ENCODE assay signal across 8 mouse cellular contexts in the genomic region with DNA sequence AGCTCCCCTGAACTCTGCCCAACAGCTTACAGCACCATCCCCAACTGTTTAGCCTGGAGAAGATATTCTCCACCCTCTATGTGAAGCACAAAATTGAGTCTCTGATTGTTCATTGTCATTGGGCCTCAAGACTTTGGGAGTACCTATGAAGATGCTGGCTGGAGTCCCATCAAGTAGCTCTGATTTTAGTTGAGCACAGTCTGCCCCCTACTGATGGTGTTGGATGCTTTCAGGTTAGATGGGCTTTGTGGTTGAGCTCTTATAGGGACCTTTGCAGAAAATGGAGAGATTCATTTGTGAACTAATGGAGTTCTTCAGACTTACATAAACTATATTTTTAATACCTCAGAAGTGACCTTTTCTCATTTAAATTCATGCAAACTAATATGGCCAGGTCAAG.
A peak's percentile ranks its signal among the peaks of the same experiment; 100 is the strongest.
DNase-seq lines count a peak whose midpoint lies in the region; TF ChIP-seq lines count a peak whose summit lies in the region.

No protein-coding gene starts in this region.

- H3K4me1 ChIP-seq in heart, adult 2 months (ENCODE audit: control insufficient read depth, insufficient read depth, low read length) = no peaks in the 10 kb centered on the region

- no peak overlapping the region for H3K27ac ChIP-seq in heart, adult 2 months

- intact Hi-C loops in heart, adult 2 months (cut with DNase I) = loop anchor here (5.0 kb wide), 1 partner anchor 274 kb away; no protein-coding TSS in a partner anchor
- intact Hi-C loops in heart, postnatal 25 days (cut with DNase I) = loop anchor here (5.0 kb wide), 1 partner anchor 274 kb away; no protein-coding TSS in a partner anchor

- H3K27me3 ChIP-seq in heart, adult 2 months (ENCODE audit: control insufficient read depth, insufficient read depth, low read length) = no peaks in the 10 kb centered on the region

- DNase-seq in heart, adult 2 months = no peak
- no peak for DNase-seq in heart, postnatal 25 days (ENCODE audit: low spot score)
- DNase-seq in thymus, postnatal 0 days (ENCODE audit: low spot score) = peak; percentile 72
- DNase-seq in thymus, postnatal 36 days = no peak
- DNase-seq in fibroblast of lung, adult 2 months (ENCODE audit: low read depth) = peak; percentile 28
- DNase-seq in right cerebral cortex, adult 18-20 months = no peak
- DNase-seq in testis, postnatal 14 days (ENCODE audit: low spot score) = no peak
- DNase-seq in layer of hippocampus, adult 9-11 months = no peak

- H3K9ac ChIP-seq in heart, adult 2 months (ENCODE audit: low read depth, low read length) = no peak overlapping the region

- no peaks in the 10 kb centered on the region for H3K36me3 ChIP-seq in heart, adult 2 months (ENCODE audit: control insufficient read depth, insufficient read depth, low read length)

- TF ChIP-seq EP300 in heart, adult 2 months (IDR thresholded peaks at IDR 0.05; ENCODE audit: insufficient read depth, low read depth, low read length) = no peak

- no peak for TF ChIP-seq POLR2A in heart, adult 2 months (IDR thresholded peaks at IDR 0.05; ENCODE audit: insufficient read depth, low read depth, low read length)

- TF ChIP-seq CTCF in heart, adult 2 months (IDR thresholded peaks at IDR 0.05) = peak; percentile 64

- no peaks in the 10 kb centered on the region for H3K79me2 ChIP-seq in heart, adult 2 months (replicated peaks; ENCODE audit: control insufficient read depth, insufficient read depth, low read length)

- no peak overlapping the region for H3K4me3 ChIP-seq in heart, adult 2 months

Comparison
In these comparisons a context has a peak if more than half of its experiments do, and no peak if none do; other contexts are left out.
1. DNase-seq: peak in thymus, postnatal 0 days (single experiment) and fibroblast of lung, adult 2 months (single experiment); none in heart, adult 2 months (0 of 2), heart, postnatal 25 days (single experiment), thymus, postnatal 36 days (0 of 2), right cerebral cortex, adult 18-20 months (single experiment), testis, postnatal 14 days (single experiment) and layer of hippocampus, adult 9-11 months (single experiment).